9 mouse cellular contexts compared by ENCODE assay signal in genomic region chr8:108574101-108574500, GRCm38 (mm10).
DNase-seq lines count a peak whose midpoint lies in the region; ATAC-seq lines count a peak whose summit lies in the region.
"Had no signal": no experiment of that assay in that cellular context is flagged by ENCODE, and none has a peak within 500 bp of the region (broad histone marks: within the 10 kb centered on the region; RNA-seq: fewer than 3 reads in every experiment).

No protein-coding gene starts in this region.

- no peak for ATAC-seq in embryonic facial prominence, embryonic 14.5 days (ENCODE audit: low read depth)
- peak; percentile 83; the same call in 1 of the 2 replicates for ATAC-seq in megakaryocyte-erythroid progenitor cell, adult 5-6 weeks (replicated peaks; ENCODE audit: low FRiP score, low TSS enrichment, poor library complexity, severe bottlenecking)
- no peak for ATAC-seq in hindbrain, embryonic 12.5 days (ENCODE audit: low FRiP score)

- H3K4me1 ChIP-seq in embryonic facial prominence, embryonic 14.5 days (ENCODE audit: control insufficient read depth, insufficient read depth, low read length), result peaks cover 8% of the 10 kb centered on the region
- H3K4me1 ChIP-seq in hindbrain, embryonic 12.5 days, result peaks cover 12% of the 10 kb centered on the region

- no peak overlapping the region for H3K4me3 ChIP-seq in embryonic facial prominence, embryonic 14.5 days (ENCODE audit: low read depth, low read length)
- no peak overlapping the region for H3K4me3 ChIP-seq in hindbrain, embryonic 12.5 days
- H3K4me3 ChIP-seq: limb, embryonic 15.5 days had no signal

- no peaks in the 10 kb centered on the region for H3K9me3 ChIP-seq in embryonic facial prominence, embryonic 14.5 days (ENCODE audit: control insufficient read depth, low read length)
- no peaks in the 10 kb centered on the region for H3K9me3 ChIP-seq in hindbrain, embryonic 12.5 days (replicated peaks)
- H3K9me3 ChIP-seq: limb, embryonic 15.5 days had no signal

- no peak overlapping the region for H3K9ac ChIP-seq in embryonic facial prominence, embryonic 14.5 days (ENCODE audit: low read depth, low read length)
- no peak overlapping the region for H3K9ac ChIP-seq in hindbrain, embryonic 12.5 days
- H3K9ac ChIP-seq: limb, embryonic 15.5 days had no signal

- no peaks in the 10 kb centered on the region for H3K36me3 ChIP-seq in embryonic facial prominence, embryonic 14.5 days (ENCODE audit: control insufficient read depth, insufficient read depth, low read length)
- no peaks in the 10 kb centered on the region for H3K36me3 ChIP-seq in hindbrain, embryonic 12.5 days
- H3K36me3 ChIP-seq: limb, embryonic 15.5 days had no signal

- peak; percentile 33 for DNase-seq in ovary, adult 18-20 months (ENCODE audit: low spot score)
- DNase-seq in ovary, postnatal 10 days (ENCODE audit: low spot score), result no peak
- DNase-seq in adrenal gland, adult 18-20 months (ENCODE audit: low spot score in 2 of 2), result peak; percentile 47 to 67
- peak; percentile 25 for DNase-seq in embryonic facial prominence, embryonic 14.5 days (ENCODE audit: low spot score)
- DNase-seq in kidney, postnatal 14 days, result peak; percentile 63
- peak; percentile 32 for DNase-seq in yolk sac, embryonic 10.5 days (ENCODE audit: low spot score)

- H3K4me2 ChIP-seq in embryonic facial prominence, embryonic 14.5 days (ENCODE audit: low read depth, low read length), result no peak overlapping the region
- no peak overlapping the region for H3K4me2 ChIP-seq in hindbrain, embryonic 12.5 days (replicated peaks)
- H3K4me2 ChIP-seq: limb, embryonic 15.5 days had no signal

- H3K27me3 ChIP-seq in embryonic facial prominence, embryonic 14.5 days (replicated peaks; ENCODE audit: control insufficient read depth, insufficient read depth, low read length), result no peaks in the 10 kb centered on the region
- H3K27me3 ChIP-seq in hindbrain, embryonic 12.5 days, result peaks cover 13% of the 10 kb centered on the region
- H3K27me3 ChIP-seq: limb, embryonic 15.5 days had no signal

- WGBS in embryonic facial prominence, embryonic 14.5 days, result 31% methylated on average over 7 of the region's 7 CpGs
- 31% methylated on average over 7 of the region's 7 CpGs for WGBS in hindbrain, embryonic 12.5 days

- no peak overlapping the region for H3K27ac ChIP-seq in embryonic facial prominence, embryonic 14.5 days (replicated peaks; ENCODE audit: low read depth, low read length)
- no peak overlapping the region for H3K27ac ChIP-seq in hindbrain, embryonic 12.5 days
- H3K27ac ChIP-seq: limb, embryonic 15.5 days had no signal
